Mouse (Mus musculus) layer of hippocampus, adult 6 months (tissue): ENCODE results near the gene Actr3. TPM values are rescaled to one million over a fixed set of nuclear protein-coding genes. Genes with fewer than 3 reads are reported as not detected.

ENCODE experiments used
- long read RNA-seq, 2 experiments: library from polyadenylated mRNA; unstranded; transcript quantifications; one replicate each; pipeline ENCODE4 v2.0.0; 2019 to 2020
- polyA plus RNA-seq: library from polyadenylated mRNA; unstranded; fragments of <200 nt; fragmentation: Nextera tagmentation; gene quantifications from 2 replicates; pipeline ENCODE4 v1.2.3, GENCODE M21; 2021

The Actr3 gene
- polyA plus RNA-seq, result 105 TPM in 2 replicates
- long read RNA-seq, experiment 1, transcript Actr3-201 (13 exons, 2,554 nt), result minor isoform, 47 of 298 reads
- long read RNA-seq, experiment 1, transcript Actr3-202 (12 exons, 2,565 nt), result major isoform, 157 of 298 reads
- long read RNA-seq, experiment 1, partial matches to known transcripts, result 49 of 298 reads
- long read RNA-seq, experiment 1, other reads (novel, unspliced or antisense), result 41 of 298 reads
- long read RNA-seq, experiment 2, transcript Actr3-201 (13 exons, 2,554 nt), result minor isoform, 131 of 731 reads
- long read RNA-seq, experiment 2, transcript Actr3-202 (12 exons, 2,565 nt), result major isoform, 542 of 731 reads
- long read RNA-seq, experiment 2, partial matches to known transcripts, result 34 of 731 reads
- long read RNA-seq, experiment 2, other reads (novel, unspliced or antisense), result 24 of 731 reads

DNA sequence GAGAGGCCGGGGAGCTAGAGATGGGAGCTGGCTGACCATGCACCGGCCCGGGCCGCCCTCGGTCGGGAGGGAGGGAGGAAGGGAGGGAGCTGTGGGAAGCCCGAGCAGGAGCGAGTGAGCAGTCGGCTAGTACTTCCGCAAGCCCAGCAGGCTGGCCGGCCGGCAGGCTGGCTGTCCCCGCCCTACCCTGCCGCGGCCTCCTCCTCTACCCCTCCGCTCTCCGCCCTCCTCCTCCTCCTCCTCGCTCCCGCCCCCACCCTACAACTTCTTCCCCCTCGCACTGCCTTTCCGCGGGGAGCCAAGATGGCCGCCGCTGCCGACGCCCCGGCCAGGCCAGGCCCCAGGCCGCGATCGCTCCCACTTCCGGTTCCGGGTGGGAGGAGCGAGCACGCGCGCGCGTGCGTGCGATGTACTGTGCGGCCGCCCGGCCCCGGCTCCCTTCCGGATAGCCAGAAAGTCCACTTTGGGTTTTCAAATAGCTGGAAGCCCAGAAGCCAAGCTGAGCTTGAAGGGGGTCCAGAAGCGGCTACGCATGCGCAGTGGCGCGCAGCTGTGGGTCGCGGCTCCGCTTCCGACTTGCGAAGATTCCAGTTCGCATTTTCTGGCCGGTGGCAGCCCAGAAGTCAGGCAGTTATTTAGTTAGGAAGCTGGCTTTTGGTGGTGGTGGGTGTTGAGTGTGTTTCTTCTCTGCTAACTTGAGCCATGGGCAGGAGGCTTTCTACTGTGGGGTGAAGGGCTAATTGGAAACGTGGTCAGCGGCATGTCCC lies at the start of gene Actr3:
Gene Actr3 (minus strand): TSS at position 359 of the 767 bp plus-strand sequence.

Other genes with a start within 250 kb of the Actr3 start
- gene Slc35f5, start 124.9 kb upstream of the Actr3 start, polyA plus RNA-seq, result 20.3 and 22.1 TPM in 2 replicates
- 0.05 TPM in 1 of 2 replicates, not detected in the other for gene Gpr39, start 241.3 kb upstream of the Actr3 start, polyA plus RNA-seq